Mouse (Mus musculus) C2C12 (cell line): ENCODE measurements around the gene Stpg4. TPM values are rescaled to one million over a fixed set of nuclear protein-coding genes. Genes with fewer than 3 reads are reported as not detected.

ENCODE experiments used
- H3K27me3 ChIP-seq: one replicate; pipeline ENCODE4 v1.6.1; 2011; ENCODE audit not compliant: control insufficient read depth, insufficient read depth, insufficient read length
- H3K36me3 ChIP-seq: one replicate; pipeline ENCODE4 v1.6.1; 2011; ENCODE audit not compliant: control insufficient read depth, insufficient read depth
- H3K4me3 ChIP-seq: one replicate; pipeline ENCODE4 v1.5.1; 2011; ENCODE audit warnings: mild to moderate bottlenecking, control low read depth; ENCODE audit not compliant: poor library complexity, insufficient read depth, severe bottlenecking
- H3K79me2 ChIP-seq: one replicate; pipeline ENCODE4 v1.6.1; 2011; ENCODE audit not compliant: control insufficient read depth, insufficient read depth
- H3K79me3 ChIP-seq: one replicate; pipeline ENCODE4 v1.6.1; 2011; ENCODE audit warnings: low read depth, control low read depth
- H3ac ChIP-seq: one replicate; pipeline ENCODE3; 2011; ENCODE audit warnings: low read depth; ENCODE audit not compliant: control insufficient read depth, insufficient read length
- CEBPB ChIP-seq: IDR thresholded peaks from one replicate; pipeline ENCODE4 v1.6.1; 2011; ENCODE audit warnings: low read depth, mild to moderate bottlenecking, control low read depth, moderate library complexity
- CTCF ChIP-seq: IDR thresholded peaks from one replicate; pipeline ENCODE4 v1.5.1; 2011; ENCODE audit not compliant: control insufficient read depth, insufficient read depth, insufficient read length
- FOSL1 ChIP-seq: IDR thresholded peaks from one replicate; pipeline ENCODE4 v1.8.0; 2011; ENCODE audit warnings: mild to moderate bottlenecking, low read length; ENCODE audit not compliant: poor library complexity, insufficient read depth, severe bottlenecking
- MAX ChIP-seq: IDR thresholded peaks from one replicate; pipeline ENCODE4 v1.6.1; 2011; ENCODE audit warnings: mild to moderate bottlenecking, control low read depth
- MYOD1 ChIP-seq: IDR thresholded peaks from one replicate; pipeline ENCODE4 v1.6.1; 2011; ENCODE audit warnings: low read depth; ENCODE audit not compliant: control insufficient read depth, insufficient read length
- MYOG ChIP-seq: IDR thresholded peaks from one replicate; pipeline ENCODE4 v1.6.1; 2011; ENCODE audit not compliant: control insufficient read depth, insufficient read length; ENCODE audit errors: extremely low read depth
- USF1 ChIP-seq: IDR thresholded peaks from one replicate; pipeline ENCODE4 v1.6.1; 2011; ENCODE audit warnings: low read depth, mild to moderate bottlenecking, control low read depth, moderate library complexity
- polyA plus RNA-seq: library from polyadenylated mRNA; unstranded; fragments of >200 nt; fragmentation: generic; extraction: Trizol; gene quantifications from one replicate; pipeline ENCODE4 v1.2.1, GENCODE M21; 2012; ENCODE audit warnings: missing spikeins

The Stpg4 gene
- polyA plus RNA-seq, 1 experiment: not detected

DNA sequence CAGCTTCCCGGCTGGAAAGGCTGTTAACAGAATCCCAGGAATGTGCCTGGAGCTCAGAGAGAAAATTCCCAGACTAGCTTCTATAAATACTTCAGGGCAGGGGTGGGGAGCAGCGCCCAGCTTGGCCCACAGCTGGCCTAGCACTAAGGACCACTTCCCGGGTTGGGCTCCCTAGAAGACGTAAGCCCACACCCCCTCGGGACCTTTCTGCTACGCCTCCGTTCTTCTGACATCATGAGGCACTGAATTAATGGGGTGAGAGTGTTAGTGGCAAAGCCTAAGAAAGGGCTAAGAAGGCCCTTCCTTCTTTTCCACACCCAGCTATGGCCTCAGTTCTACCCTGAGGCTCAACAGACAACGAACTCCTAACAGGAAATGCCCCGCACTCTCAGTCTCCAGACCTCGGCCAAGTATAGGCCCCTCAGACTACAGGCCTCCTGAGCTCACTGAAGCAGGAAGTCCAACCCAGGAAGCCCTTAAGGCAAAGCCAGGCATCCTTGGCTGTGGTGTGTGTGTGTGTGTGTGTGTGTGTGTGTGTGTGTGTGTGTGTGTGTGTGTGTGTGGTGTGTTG lies 51.5 kb downstream of the Stpg4 start:
- Histone ChIP-seq H3K36me3 (no peaks in the 10 kb centered on the region), H3ac (no peak overlapping the region), H3K4me3 (no peak overlapping the region), H3K79me2 (no peaks in the 10 kb centered on the region), H3K27me3 (no peaks in the 10 kb centered on the region), H3K79me3 (no peaks in the 10 kb centered on the region)
- TF ChIP-seq MYOD1 (no peak), FOSL1 (no peak), MAX (no peak), CTCF (no peak), USF1 (no peak), MYOG (no peak), CEBPB (no peak)

DNA sequence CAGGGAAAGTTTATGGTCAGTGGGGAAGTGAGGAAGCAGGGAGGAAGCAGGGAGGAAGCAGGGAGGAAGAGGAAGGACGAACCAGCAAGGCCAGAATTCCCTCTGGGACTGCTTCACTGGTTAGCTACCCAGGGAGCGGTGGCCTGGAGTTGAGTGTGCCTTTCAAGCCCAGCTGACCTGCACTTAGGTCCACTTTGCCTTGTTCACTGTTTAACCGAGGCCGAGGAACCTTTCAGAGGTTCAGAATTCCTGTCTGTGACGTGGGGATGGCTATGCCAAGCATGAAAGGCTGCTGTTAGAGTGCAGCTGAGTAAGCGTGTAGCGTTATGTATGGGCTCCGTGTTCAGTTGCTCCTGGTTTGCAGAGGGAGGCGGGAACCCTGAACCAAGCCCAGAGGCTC lies 54.2 kb downstream of the Stpg4 start:
- Histone ChIP-seq H3K79me2 (no peaks in the 10 kb centered on the region), H3K36me3 (no peaks in the 10 kb centered on the region), H3ac (no peak overlapping the region), H3K4me3 (no peak overlapping the region), H3K27me3 (no peaks in the 10 kb centered on the region), H3K79me3 (no peaks in the 10 kb centered on the region)
- no peak for TF ChIP-seq MYOG

DNA sequence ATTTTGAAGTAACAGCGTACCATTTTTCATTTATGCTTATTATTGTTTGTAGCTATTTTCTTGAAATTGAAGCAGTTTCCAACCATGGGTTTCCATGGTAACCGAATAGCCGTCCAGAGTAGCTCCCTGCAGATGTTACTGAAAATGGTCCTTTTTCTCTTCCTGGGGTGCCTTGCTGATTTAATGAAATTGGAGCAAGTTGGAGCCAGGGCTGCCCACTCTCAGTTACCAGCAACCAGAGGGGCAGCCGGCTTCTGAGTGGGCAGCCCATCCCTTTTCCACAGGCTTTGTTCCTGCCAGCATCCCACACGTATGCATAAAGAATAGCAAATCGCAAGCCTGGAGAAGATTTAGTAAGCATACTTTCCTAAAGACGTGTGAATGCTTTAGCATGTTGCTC lies 55.4 kb downstream of the Stpg4 start:
- Histone ChIP-seq H3K79me2 (no peaks in the 10 kb centered on the region), H3K79me3 (no peaks in the 10 kb centered on the region), H3ac (no peak overlapping the region), H3K4me3 (no peak overlapping the region), H3K27me3 (no peaks in the 10 kb centered on the region), H3K36me3 (no peaks in the 10 kb centered on the region)
- TF ChIP-seq MYOD1 (no peak), FOSL1 (no peak), MYOG (no peak), CTCF (no peak), MAX (no peak), USF1 (no peak), CEBPB (no peak)

DNA sequence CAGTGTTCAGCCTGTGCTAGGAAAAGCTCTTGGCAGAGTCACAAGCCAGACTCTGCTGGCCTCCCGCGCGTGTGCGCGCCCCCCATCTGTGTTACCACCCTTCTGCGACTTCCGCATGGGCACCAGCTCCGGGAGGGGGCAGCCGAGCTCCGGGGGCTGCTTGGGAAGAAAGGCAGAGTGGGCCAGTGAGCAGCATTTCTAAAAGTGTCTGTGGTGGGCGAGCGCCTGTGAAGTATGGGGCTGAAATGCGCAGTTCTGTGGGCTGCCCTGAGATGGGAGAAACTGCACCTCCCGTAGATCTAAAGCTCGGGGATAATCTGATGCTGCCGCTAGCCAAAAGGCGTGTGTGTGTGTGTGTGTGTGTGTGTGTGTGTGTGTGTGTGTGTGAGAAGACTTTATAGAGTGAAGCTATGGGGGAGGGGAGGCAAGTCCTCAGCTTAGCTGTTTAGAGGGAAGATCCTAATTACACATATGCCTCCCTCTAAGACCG lies 58.2 kb downstream of the Stpg4 start:
- no peaks in the 10 kb centered on the region for H3K79me3 ChIP-seq
- TF ChIP-seq MYOD1 (no peak), CTCF (no peak), USF1 (no peak), MYOG (no peak), FOSL1 (no peak), CEBPB (no peak), MAX (no peak)
- H3K27me3 ChIP-seq: no peaks in the 10 kb centered on the region
- no peaks in the 10 kb centered on the region for H3K79me2 ChIP-seq
- no peak overlapping the region for H3K4me3 ChIP-seq
- no peak overlapping the region for H3ac ChIP-seq
- H3K36me3 ChIP-seq: no peaks in the 10 kb centered on the region

- TF ChIP-seq CEBPB (no peak), USF1 (peak; percentile 83), MYOD1 (peak; percentile 19), CTCF (no peak), FOSL1 (no peak), MAX (no peak), MYOG (no peak)
Observed at GRCm38 (mm10) chr17:87368481-87368880, 59.1 kb downstream of the Stpg4 start.

GRCm38 (mm10) chr17:87367640-87368039 lies 59.9 kb downstream of the Stpg4 start:
- H3ac ChIP-seq: peak overlapping the region; percentile 38
- H3K79me3 ChIP-seq: no peaks in the 10 kb centered on the region
- H3K27me3 ChIP-seq: no peaks in the 10 kb centered on the region
- H3K79me2 ChIP-seq: no peaks in the 10 kb centered on the region
- TF ChIP-seq MYOG (no peak), MAX (peak; percentile 12), USF1 (peak; percentile 63), MYOD1 (peak; percentile 53), FOSL1 (no peak), CEBPB (no peak)
- no peaks in the 10 kb centered on the region for H3K36me3 ChIP-seq
- H3K4me3 ChIP-seq: no peak overlapping the region

More at GRCm38 (mm10) chr17:87368481-87368880, 59.1 kb downstream of the Stpg4 start:
- H3K79me3 ChIP-seq: no peaks in the 10 kb centered on the region
- no peak overlapping the region for H3K4me3 ChIP-seq
- H3K79me2 ChIP-seq: no peaks in the 10 kb centered on the region
- no peaks in the 10 kb centered on the region for H3K27me3 ChIP-seq
- peak overlapping the region; percentile 16 for H3ac ChIP-seq
- H3K36me3 ChIP-seq: no peaks in the 10 kb centered on the region
